Mouse (Mus musculus): ENCODE data around the gene Fzd4. TPM values are rescaled to one million over a fixed set of nuclear protein-coding genes. Genes with fewer than 3 reads are reported as not detected.

The Fzd4 gene
- total RNA-seq, 2 experiments from 2014 or later = 46.3 to 49.3 TPM

DNA sequence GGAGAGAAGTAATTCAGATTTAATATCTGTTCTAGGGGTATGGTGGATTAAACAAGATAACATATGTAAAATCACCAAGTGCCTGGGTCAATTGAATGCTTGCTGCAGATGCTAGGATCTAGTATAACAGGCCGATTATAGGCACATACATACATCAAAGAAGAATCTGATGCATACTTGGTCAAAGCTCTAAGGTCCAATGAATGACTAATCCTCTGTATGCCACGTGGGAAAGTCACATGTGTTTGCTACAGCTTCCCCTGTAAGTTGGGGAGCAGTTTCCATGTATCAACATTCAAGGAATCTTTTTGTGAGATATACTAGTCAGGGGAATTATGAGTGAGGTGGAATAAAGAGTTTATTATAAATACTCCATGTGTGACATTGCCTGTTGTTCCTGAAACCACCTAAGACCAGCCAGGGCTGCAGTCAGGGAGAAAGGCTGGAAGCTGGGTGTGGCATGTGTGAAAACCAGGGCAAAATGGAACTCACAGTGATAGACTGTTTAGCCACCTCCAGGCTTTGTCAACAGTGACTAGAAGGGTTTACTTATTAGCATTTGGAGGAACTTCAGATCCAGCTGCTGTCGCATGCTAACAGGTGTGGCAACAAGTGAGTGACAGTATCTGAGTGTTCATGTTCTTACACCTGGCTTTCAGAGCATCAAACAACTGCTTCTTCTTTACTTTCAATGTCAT lies 6.2 kb upstream of the Fzd4 start:
- intact Hi-C loops (cut with DNase I) = loop anchor here (5.0 kb wide), 1 partner anchor 46 kb away; no protein-coding TSS in a partner anchor
- no peak for DNase-seq

GRCm38 (mm10) chr7:89400721-89401120 lies 3.4 kb upstream of the Fzd4 start:
- intact Hi-C loops (cut with DNase I) = loop anchor here (5.0 kb wide), 1 partner anchor 133 kb away; no protein-coding TSS in a partner anchor
- DNase-seq = no peak

DNA sequence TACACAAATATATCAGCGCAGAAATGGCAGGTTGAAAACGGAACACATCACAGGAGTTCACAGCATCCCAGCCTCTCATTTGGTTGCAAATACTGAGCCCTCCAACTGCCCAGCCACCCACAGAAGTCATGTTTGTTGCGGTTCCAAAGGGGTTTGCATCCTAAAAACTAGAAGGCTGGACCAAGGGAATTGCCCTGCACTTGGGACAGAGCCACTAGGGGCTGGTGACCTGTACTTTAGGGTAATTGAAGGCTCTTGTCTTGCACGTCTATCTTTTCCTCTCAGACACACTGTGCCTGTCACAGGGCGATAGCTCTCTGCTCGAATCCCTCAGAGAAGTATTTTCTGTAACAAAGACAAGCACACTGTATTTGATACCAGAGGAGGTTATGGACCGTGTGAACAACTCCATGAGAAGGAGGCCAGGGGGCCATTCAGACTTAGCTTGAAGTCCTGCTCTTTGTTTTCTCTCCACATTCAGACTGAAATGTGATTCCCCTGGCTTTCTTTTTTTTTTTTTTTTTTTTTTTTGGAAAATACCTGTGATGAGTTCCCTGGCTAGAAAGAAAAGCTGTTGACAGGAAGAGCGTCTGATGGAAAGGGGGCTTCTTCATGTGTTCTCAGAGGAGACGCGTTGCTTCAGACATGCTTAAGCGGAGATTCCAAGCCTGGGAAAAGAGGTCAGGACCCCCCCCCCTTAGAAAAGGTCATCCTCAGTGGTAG lies 2.9 kb upstream of the Fzd4 start:
- no peak for DNase-seq

GRCm38 (mm10) chr7:89401936-89402335 lies 2.2 kb upstream of the Fzd4 start:
- DNase-seq = no peak
- intact Hi-C loops (cut with DNase I) = loop anchor here (5.0 kb wide), 1 partner anchor 135 kb away; no protein-coding TSS in a partner anchor

More for the DNA sequence above, 2.9 kb upstream of the Fzd4 start:
- intact Hi-C loops (cut with DNase I) = loop anchor here (5.0 kb wide), 1 partner anchor 134 kb away; no protein-coding TSS in a partner anchor

DNA sequence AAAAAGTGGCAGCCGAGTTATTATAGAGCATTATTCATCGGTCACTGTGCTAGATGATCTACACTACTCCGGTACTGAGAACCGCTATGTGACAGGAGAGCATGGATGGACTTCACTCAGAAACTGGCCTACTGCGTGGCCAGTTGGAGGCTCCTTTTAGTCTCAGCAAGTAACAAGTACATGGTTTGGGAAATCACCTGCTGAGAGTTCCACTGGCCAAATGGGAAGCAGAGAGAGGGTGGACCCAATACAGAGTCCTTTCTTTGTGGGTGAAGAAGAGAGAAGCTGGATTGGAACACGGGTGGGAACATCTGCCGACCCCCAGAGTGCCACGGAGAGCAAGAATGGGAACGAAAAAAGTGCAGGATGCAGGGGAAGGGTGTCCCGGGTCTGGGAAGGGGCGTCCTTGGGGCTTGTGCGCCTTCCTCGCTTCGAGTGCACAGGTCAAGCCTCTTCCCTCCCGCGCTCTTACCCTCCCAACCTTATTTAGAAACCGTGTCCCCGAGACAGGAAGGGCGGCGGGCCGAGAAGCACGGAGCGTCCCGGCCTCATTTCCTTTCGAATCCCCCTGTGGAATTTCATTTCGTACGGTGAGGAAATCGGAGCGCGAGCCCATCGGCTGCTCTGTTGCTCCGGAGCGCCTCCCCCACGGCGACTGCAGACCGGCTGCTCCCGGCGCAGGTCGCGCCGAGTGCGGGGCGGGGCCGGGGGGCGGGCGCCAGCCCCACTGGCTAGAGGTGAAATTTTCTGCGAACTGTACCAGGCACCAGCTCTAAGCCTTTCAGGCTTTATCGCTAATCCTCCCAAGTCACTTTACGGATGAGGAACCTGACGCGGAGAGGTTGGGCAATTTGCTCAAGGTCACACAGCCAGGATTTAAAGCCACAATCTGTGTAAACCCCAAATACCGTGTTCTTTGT lies 842 bp upstream of the Fzd4 start:
- DNase-seq = peak; percentile 86 to 87
- intact Hi-C loops (cut with DNase I) = loop anchor here (1.0 to 5.0 kb wide), 2 partner anchors 65 to 136 kb away; no protein-coding TSS in a partner anchor

DNA sequence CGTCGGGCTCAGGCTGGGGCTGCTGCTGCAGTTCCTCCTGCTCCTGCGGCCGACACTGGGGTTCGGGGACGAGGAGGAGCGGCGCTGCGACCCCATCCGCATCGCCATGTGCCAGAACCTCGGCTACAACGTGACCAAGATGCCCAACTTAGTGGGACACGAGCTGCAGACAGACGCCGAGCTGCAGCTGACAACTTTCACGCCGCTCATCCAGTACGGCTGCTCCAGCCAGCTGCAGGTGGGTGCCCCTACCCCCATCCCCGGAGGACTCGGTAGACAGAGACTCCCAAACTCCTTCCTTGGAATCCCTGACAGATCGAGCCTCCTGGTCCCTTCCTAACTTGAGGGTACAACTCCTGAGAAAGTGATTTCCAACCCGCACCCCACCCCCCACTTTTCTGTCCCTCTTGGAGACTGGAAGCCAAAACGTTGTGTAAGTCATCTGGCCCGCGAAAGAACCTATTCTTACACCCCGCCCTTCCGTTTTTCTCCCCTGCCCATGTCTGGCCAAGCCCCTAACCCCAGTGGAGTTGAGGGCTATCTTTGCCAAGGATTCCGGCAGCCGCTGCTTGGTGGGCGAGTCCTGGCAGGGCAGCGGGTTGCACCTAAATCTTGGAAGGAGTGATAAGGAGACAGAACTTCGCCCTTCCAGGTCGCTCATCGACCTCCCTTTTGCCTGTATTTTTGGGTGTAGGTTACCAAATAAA lies 732 bp downstream of the Fzd4 start:
- peak; percentile 69 to 73 for DNase-seq
- intact Hi-C loops (cut with DNase I) = loop anchor here (5.0 kb wide), 1 partner anchor 138 kb away; no protein-coding TSS in a partner anchor

DNA sequence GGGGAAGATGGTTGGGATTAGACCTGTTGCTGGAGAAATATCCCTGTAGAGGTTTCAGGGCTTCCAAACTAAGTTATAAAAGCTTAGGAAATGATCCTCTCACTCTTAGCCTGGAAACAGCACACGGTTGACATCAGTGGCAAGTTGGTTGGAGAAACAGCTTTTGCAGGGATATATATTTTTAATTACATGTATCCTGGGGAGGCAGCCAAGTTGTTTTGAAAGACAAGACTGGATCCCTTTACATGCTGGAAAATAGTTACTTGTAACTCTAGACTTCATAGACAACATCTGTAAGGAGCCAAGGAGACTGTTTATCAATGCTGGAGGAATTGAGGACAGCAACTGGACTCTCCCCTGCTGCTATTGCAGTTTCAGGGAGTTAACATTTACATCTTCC lies 1.9 kb downstream of the Fzd4 start:
- peak in 1 of 2 experiments; percentile 20 for DNase-seq
- intact Hi-C loops (cut with DNase I) = no loop called here

DNA sequence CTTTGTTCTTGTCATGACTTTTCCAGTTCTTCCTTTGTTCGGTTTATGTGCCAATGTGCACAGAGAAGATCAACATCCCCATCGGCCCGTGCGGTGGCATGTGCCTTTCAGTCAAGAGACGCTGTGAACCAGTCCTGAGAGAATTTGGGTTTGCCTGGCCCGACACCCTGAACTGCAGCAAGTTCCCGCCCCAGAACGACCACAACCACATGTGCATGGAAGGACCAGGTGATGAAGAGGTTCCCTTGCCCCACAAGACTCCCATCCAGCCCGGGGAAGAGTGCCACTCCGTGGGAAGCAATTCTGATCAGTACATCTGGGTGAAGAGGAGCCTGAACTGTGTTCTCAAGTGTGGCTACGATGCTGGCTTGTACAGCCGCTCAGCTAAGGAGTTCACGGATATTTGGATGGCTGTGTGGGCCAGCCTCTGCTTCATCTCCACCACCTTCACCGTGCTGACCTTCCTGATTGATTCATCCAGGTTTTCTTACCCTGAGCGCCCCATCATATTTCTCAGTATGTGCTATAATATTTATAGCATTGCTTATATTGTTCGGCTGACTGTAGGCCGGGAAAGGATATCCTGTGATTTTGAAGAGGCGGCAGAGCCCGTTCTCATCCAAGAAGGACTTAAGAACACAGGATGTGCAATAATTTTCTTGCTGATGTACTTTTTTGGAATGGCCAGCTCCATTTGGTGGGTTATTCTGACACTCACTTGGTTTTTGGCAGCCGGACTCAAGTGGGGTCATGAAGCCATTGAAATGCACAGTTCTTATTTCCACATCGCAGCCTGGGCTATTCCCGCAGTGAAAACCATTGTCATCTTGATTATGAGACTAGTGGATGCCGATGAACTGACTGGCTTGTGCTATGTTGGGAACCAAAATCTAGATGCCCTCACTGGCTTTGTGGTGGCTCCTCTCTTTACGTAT lies 3.1 kb downstream of the Fzd4 start:
- DNase-seq = no peak
- intact Hi-C loops (cut with DNase I) = no loop called here

DNA sequence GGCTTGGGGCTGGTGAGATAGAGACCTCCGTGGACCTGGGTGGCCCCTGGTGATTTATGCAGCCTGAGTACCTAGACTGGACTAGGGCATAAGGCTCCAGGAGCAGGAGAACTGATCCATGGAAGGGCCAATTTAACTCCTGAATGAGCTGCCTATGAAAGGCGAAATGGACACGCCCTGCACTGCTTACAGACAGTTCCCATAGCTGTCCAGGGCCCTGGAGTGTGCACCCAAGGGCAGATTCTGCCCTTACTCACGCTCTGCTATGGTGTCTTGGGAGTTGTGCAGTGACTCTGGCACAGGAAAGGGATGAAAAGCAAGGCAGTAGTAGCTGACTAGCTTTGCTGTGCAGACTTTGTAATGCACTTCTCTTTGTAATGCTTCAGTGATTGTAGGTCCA lies 6.1 kb downstream of the Fzd4 start:
- DNase-seq = no peak
- intact Hi-C loops (cut with DNase I) = no loop called here

DNA sequence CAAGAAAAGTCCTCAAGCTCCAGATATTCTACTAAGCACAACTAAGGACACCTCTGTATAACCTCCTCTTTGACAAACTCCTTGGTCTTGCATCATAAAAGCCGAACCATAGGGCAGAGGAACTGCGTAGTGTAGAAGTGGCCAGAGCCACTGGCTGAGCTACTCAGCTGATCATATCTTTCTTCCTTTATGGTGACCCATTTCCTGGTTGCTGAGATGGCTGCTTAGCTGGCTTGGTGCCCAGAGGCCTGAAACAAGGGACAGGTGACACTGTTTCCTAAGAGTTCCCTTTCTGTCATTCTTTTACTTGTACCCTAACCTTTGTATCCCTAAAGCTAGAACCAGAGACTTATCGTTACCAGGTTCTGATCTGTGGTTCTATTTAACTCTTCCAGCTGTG lies 7.2 kb downstream of the Fzd4 start:
- intact Hi-C loops (cut with DNase I) = no loop called here

DNA sequence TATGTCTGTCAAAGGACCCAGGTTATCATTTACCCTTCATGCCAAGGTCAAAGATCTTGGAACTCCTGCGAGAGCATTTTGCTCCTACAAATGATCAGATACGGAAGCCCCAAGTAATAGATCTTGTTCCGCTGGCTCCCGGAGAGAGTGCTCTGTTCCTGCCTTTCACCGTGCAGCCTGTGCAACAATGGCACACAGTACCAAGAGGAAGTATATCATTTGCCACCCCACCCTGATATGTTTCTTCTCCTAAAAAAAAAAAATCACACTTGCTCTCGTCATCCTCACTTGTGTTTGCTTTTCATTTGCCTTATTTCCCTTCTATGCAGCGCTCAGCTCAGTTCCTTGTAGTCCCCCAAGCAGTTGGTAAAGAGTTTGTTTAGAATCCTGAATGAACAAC lies 7.9 kb downstream of the Fzd4 start:
- intact Hi-C loops (cut with DNase I) = no loop called here
- DNase-seq = no peak

More for the DNA sequence above, 7.2 kb downstream of the Fzd4 start:
- no peak for DNase-seq

DNA sequence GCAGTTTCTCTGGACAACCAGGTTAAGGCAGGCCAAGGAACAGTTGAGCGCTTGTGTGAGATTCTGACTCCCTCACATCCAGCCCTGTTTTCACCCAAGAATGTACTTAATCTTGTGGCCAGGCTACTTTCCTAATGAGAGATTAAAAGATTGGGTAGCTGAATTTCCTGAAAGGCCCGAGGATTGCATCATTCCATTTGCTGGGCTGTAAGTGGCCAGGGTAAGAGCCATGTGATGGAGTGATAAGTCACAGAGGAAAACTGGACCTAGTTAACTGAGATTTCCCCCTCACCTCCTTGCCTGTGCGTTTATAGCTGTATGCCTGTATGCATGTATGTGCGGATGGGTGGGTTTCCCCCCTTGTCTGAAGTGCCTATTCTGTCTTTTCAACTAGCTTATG lies 11.9 kb downstream of the Fzd4 start:
- no peak for DNase-seq
- intact Hi-C loops (cut with DNase I) = no loop called here

GRCm38 (mm10) chr7:89417707-89418106 lies 13.6 kb downstream of the Fzd4 start:
- no peak for DNase-seq
- intact Hi-C loops (cut with DNase I) = loop anchor here (1.0 kb wide), 2 partner anchors 47 to 249 kb away; no protein-coding TSS in a partner anchor

GRCm38 (mm10) chr7:89418127-89418653 lies 14.0 kb downstream of the Fzd4 start:
- intact Hi-C loops (cut with DNase I) = loop anchor here (1.0 kb wide), 2 partner anchors 48 to 250 kb away; no protein-coding TSS in a partner anchor
- DNase-seq = no peak

DNA sequence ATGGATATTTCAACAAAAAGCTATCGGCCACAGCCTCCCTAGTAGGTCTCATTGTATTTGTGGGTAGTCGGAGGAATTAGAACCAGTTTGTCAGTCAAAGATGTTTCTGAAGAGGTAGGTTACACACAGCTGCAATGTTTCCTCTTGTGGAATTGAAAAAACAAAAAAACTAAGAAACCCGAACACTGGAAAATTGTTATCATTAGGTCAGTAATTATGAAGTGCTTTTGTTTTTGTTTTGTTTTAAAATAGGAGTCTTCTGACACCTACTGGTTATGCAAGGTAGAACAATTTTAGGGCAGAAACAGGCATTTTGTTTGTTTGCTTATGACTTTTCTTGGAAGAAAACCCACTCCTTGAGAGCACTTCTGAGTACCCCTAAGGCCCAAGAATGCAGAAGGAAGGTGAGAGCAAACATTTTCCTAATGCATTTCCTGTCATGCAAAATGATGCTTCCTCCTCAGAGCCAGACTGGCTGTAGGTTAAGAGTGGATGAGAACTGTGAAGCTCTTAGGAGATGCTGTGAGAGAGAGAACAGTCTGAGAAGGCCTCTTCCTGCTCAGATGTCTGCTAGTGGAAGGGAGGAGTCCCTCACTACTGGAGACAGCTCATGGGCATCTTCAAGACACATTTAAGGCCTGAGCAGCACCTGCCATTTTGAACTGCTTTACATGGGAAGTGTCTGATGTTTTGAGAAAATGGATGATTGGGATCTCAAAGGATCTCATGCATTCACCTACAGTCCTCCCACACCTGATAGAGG lies 14.9 kb downstream of the Fzd4 start:
- intact Hi-C loops (cut with DNase I) = loop anchor here (1.0 kb wide), 3 partner anchors 49 to 333 kb away; no protein-coding TSS in a partner anchor
- no peak for DNase-seq

DNA sequence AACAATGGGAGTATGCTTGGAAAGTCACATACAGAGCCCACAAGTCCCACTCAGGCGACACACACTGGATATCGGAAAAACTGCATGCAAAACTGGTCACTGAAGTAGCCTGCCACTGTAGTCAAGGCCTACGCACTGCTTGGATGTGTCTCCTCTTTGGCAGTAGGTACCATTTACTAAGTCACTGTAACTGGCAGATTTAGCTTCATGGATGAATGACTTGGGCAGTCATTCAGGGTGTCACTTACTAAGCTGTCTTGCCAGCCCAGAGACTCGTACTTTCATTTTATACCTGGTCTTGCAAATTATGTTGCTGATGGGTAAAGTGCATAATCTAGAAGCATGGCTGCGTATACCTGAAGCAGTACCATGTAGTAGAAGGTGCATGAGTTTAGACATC lies 17.1 kb downstream of the Fzd4 start:
- DNase-seq = no peak
- intact Hi-C loops (cut with DNase I) = no loop called here

DNA sequence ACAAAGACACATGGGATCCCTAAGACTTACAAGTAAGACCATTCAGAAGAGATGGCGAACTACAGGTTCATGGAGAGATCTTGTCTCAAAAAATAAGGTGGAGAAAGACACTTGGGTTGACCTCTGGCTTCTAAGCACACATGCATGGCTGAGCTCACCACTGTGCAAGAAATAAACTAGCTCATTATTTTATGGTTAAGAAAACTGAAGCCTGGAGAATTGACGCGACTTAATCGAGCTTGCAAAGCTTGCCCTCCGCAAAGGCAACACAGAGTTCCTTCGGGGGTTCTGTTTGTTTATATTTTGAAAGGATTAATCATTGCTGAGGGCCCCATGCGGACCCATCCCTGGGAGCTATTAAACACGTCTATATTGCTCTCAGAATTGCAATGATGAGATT lies 18.5 kb downstream of the Fzd4 start:
- DNase-seq = no peak
- intact Hi-C loops (cut with DNase I) = no loop called here

DNA sequence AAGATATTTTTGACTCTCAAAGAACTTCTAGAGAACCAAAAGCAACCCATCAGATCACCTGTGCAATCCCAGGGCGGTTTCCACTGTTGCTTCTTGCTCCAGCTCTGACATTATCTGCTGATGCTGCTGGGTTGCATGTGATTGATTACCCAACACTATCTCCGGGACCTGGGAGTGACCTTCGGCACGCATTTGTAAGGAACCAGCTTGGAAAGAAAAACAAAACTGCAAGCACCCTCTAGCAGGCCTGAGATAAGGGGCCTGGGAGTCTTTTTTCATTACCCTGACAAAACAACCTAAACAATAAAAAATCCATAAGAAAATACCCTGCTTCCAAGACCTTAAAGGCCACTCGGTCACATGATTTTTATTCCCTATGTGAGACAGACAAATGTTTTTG lies 19.0 kb downstream of the Fzd4 start:
- intact Hi-C loops (cut with DNase I) = no loop called here
- DNase-seq = no peak

Measured in heart, postnatal 10 days (tissue).